Mouse (Mus musculus): ENCODE measurements around the gene Six2. TPM values are rescaled to one million over a fixed set of nuclear protein-coding genes. Genes with fewer than 3 reads are reported as not detected.

The Six2 gene
- total RNA-seq (2021): under 1 TPM; 0.49 to 0.72 TPM

GRCm38 (mm10) chr17:85688236-85688910 is at the start of gene Six2:
Gene Six2 (minus strand): TSS chr17:85688274.
- intact Hi-C loops (cut with DNase I): loop anchor here (10.0 kb wide), 1 partner anchor 204 kb away; no protein-coding TSS in a partner anchor
- DNase-seq (ENCODE audit: low spot score in 2 of 2): no peak

DNA sequence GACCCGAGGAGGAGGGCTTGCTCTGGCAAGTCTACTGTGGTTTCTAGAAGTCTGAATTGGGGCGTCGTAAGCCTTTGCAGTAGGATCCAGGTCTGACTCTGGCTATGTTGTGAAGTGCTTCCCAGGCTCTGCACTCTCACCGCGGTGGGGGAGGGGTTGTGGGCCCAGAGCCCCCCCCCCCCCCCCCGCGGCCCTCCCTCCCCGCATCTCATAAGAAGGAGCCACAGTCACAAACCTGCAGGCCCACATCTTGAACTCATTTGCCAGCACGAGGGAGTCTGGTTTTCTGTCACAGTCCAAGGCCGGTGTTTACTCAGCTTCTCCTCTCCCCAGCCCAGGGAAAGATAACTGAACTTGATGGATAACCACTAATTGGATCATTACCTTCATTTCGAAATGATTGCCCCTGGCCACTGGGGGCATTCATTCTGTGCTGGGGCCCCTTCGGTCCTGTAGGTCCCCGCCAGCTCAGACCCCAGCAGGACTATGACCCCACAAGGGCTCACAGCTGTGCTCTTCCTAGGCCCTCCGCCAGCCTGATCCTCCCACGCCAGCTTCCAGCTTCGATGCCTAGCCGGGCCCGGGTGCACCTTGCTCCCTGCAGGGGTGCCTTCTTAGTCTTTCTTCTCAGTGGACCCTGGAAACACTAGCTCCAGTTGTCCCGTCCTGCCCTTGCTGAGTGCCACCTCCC is 49.2 kb upstream of the Six2 start:
- DNase-seq (ENCODE audit: low spot score in 2 of 2): no peak
- intact Hi-C loops (cut with DNase I): no loop called here

DNA sequence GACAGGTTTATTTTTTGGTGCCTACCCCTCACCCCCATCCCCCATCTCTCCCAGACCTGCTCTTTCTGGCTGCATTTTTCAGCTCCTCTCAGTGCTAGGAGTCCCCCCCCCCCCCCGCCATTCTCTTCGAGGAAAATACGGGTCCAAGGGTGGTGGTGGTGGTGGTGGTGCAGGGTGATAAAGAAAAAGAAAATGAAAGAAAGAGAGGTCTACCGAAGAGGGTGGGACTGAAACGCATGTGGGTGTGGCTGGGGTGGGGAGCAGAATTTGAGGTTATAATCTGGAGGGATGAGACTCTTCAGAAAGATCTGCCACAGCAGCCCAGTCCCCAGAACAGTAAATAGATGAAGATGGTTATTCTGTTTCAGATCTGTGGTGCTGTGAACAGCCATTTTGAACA is 43.3 kb upstream of the Six2 start:
- intact Hi-C loops (cut with DNase I): no loop called here
- DNase-seq (ENCODE audit: low spot score in 2 of 2): no peak

DNA sequence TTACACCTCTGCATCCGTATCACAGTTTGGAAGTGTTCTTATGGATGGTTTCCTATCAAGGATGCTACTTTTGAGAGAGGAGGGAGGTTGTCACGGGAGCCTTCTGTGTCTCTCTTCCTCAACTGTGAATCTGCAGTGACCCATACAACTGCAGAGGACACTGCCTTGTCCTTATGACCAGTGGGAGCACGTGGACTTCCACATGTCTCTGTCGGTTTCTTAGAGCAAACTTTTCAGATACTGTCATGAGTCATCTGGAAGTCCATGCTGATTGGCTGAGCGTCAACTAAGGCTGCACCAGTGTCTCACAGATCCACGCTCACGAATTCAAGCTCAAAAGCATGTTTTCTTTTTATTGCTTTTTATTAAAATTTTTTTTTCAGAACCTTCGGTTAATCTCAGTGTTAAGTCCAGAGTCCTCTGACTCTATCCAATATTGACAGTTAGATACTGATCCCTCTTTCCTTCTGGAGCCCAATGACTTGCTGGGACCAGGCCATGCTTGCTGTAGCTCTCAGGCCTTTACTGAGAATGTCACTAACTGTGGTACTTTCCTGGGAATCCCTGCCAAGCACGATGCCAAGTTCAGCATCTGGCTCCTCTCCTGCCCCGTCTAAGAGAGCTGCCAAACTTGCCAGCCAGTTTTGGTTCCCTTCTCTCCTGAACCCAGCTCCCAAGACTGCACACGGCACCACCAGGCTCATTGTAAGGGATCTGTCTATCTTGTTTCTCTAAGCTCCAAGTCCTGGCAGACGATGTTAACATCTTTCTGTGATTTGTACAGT is 42.3 kb upstream of the Six2 start:
- DNase-seq (ENCODE audit: low spot score in 2 of 2): no peak
- intact Hi-C loops (cut with DNase I): no loop called here

GRCm38 (mm10) chr17:85728071-85728718 is 40.1 kb upstream of the Six2 start:
- intact Hi-C loops (cut with DNase I): no loop called here
- DNase-seq (ENCODE audit: low spot score in 2 of 2): no peak

- no peak for DNase-seq (ENCODE audit: low spot score in 2 of 2)
- intact Hi-C loops (cut with DNase I): no loop called here
Measured at GRCm38 (mm10) chr17:85725988-85726387, 37.9 kb upstream of the Six2 start.

DNA sequence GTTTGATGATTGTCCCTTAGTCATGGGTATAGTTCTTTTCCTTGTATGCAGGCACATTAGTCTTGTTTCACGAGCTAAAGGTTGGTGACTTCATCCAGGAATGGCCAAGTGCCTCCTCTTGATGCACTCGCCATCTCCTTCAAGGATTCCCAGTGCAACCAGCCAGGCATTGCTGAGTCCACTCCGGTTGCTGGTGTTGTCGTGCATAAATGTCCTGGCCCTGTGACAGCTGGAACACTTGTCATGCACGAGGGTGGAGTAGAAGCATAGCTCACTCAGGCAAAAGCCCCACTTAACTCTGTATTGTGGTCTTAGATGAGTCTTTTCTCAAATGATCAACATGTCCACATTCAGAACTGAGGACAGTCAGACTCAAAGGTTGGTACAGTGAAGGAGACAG is 35.1 kb upstream of the Six2 start:
- DNase-seq (ENCODE audit: low spot score in 2 of 2): no peak
- intact Hi-C loops (cut with DNase I): no loop called here

- intact Hi-C loops (cut with DNase I): no loop called here
- no peak for DNase-seq (ENCODE audit: low spot score in 2 of 2)
Measured at GRCm38 (mm10) chr17:85717266-85717665, 29.2 kb upstream of the Six2 start.

GRCm38 (mm10) chr17:85715784-85716183 is 27.7 kb upstream of the Six2 start:
- DNase-seq (ENCODE audit: low spot score in 2 of 2): no peak
- intact Hi-C loops (cut with DNase I): no loop called here

DNA sequence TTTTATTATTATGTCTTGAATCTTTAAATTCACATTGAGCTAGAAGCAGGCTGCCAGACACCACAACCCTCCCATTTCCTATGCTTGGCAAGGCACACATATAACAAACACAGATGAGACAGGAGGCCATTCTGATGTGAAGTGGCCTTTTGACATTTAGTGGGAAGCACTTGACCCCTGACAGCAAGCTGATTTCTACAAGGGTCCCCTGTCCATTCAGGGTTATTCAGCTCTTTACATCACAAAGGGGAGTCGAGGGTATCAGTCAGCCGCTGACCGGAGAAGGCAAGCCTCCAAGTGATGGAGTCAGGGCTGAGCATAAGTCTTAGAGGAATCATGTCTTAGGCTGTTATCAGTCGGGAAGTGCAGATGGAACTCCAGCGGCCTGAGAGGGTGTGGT is 26.3 kb upstream of the Six2 start:
- intact Hi-C loops (cut with DNase I): no loop called here
- DNase-seq (ENCODE audit: low spot score in 2 of 2): no peak

- intact Hi-C loops (cut with DNase I): no loop called here
- DNase-seq (ENCODE audit: low spot score in 2 of 2): no peak
Measured at GRCm38 (mm10) chr17:85712874-85713273, 24.8 kb upstream of the Six2 start.

- no peak for DNase-seq (ENCODE audit: low spot score in 2 of 2)
- intact Hi-C loops (cut with DNase I): no loop called here
Measured at GRCm38 (mm10) chr17:85704369-85705260, 16.5 kb upstream of the Six2 start.

DNA sequence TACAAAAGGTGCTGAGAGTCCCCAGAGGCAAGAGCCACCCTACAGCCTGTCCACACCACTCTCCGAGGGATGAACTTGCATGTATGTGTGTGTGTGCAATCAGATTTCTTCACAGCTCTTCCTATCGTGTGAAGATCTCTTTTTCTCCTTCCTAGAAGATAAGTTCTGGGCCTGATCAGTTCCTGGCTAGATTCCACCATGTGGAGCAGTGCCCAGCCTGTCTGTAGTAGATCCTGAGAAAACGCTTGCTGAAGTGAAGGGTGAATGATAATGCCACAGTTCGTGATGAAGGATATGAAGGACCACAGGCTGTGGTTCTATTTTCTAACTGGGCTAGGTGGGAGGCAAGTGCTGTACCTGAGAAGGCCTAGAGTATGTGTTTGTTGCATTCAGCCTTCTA is 12.0 kb upstream of the Six2 start:
- intact Hi-C loops (cut with DNase I): no loop called here
- DNase-seq (ENCODE audit: low spot score in 2 of 2): no peak

- intact Hi-C loops (cut with DNase I): no loop called here
- no peak for DNase-seq (ENCODE audit: low spot score in 2 of 2)
Measured at GRCm38 (mm10) chr17:85698643-85699042, 10.6 kb upstream of the Six2 start.

DNA sequence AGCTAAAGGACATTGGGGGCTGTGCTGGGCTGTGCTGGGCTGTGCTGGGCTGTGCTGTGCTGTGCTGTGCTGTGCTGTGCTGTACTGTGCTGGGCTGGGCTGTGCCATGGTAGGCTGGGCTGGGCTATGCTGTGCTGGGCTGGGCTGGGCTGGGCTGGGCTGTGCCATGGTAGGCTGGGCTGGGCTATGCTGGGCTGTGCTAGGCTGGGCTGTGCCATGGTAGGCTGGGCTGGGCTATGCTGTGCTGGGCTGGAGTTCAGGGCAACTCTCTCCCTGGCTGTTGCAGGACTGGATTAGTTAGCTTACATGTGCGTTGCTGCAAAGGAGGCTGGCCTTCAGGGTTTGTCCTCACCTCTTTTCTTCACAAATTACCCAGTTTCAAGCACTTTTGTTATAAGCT is 9.9 kb upstream of the Six2 start:
- intact Hi-C loops (cut with DNase I): no loop called here
- no peak for DNase-seq (ENCODE audit: low spot score in 2 of 2)

- intact Hi-C loops (cut with DNase I): loop anchor here (5.0 kb wide), 1 partner anchor 103 kb away; no protein-coding TSS in a partner anchor
Measured at GRCm38 (mm10) chr17:85694499-85694898, 6.4 kb upstream of the Six2 start.

GRCm38 (mm10) chr17:85693101-85693500 is 5.0 kb upstream of the Six2 start:
- no peak for DNase-seq (ENCODE audit: low spot score in 2 of 2)
- intact Hi-C loops (cut with DNase I): loop anchor here (5.0 kb wide), 1 partner anchor 104 kb away; no protein-coding TSS in a partner anchor

More at GRCm38 (mm10) chr17:85694499-85694898, 6.4 kb upstream of the Six2 start:
- DNase-seq (ENCODE audit: low spot score in 2 of 2): no peak

DNA sequence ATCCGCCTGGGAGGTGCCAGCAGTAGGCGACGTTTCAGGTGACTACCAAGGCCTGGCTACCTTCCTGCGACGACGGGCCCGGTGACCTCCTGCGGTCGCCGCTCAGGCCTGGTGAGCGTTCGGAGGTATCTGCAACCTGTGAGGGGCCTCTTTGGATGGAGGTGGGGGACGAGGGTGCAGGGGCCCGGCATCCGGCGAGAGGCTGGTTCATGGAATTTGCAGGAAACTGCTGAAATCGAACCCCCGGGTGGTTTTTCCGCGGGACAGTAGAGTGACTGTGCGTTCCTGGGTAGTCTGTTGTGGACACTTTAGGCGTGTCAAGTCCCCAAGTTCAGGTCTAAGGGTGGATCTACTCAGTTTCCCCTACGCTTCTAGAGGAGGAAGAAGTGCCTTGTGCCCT is 4.5 kb upstream of the Six2 start:
- intact Hi-C loops (cut with DNase I): loop anchor here (5.0 kb wide), 1 partner anchor 105 kb away; no protein-coding TSS in a partner anchor
- no peak for DNase-seq (ENCODE audit: low spot score in 2 of 2)

Data from left cerebral cortex, postnatal 36 days (tissue).